Mouse (Mus musculus): ENCODE results near the gene Ppm1l. TPM values are rescaled to one million over a fixed set of nuclear protein-coding genes. Genes with fewer than 3 reads are reported as not detected.

The Ppm1l gene
- polyA plus RNA-seq, 1 experiment = 1.4 TPM

DNA sequence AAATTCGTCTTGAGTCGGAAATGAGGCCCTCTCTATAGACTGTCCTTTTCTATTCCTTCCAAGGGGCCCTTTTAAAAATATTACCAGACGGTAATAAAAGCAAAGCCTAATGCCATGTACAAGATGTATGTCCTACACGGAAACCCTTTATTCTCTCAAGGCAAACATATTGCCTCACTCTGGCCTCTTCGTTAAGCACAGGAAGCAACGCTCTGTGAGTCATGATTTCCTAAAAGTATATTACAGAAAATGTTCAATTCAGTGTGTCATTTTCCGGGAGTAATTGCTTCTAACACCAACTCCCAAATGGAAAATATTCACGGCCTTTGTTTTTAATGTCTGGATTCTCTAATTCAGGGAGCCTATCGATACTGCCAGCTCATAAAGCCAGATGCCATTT lies 202.5 kb downstream of the Ppm1l start:
- H3K36me3 ChIP-seq (ENCODE audit: control insufficient read depth, insufficient read depth, low read length) = no peaks in the 10 kb centered on the region
- TF ChIP-seq CTCF (IDR thresholded peaks at IDR 0.05; ENCODE audit: extremely low read depth, insufficient read depth, insufficient read length, insufficient replicate concordance) = no peak
- no peak for TF ChIP-seq POLR2A (IDR thresholded peaks at IDR 0.05; ENCODE audit: low read depth, low read length)
- 77% methylated on average over 9 of the region's 9 CpGs for WGBS
- no peaks in the 10 kb centered on the region for H3K4me1 ChIP-seq (ENCODE audit: control insufficient read depth, insufficient read depth, insufficient read length)
- no peak for DNase-seq (ENCODE audit: low read depth in 1 of 2, low spot score in 2 of 2)
- H3K27ac ChIP-seq (ENCODE audit: insufficient read depth, low read length) = no peak overlapping the region
- no peaks in the 10 kb centered on the region for H3K27me3 ChIP-seq (ENCODE audit: control insufficient read depth, insufficient read depth, low read length)
- H3K4me3 ChIP-seq (ENCODE audit: extremely low read depth, insufficient read depth, insufficient read length) = no peak overlapping the region

DNA sequence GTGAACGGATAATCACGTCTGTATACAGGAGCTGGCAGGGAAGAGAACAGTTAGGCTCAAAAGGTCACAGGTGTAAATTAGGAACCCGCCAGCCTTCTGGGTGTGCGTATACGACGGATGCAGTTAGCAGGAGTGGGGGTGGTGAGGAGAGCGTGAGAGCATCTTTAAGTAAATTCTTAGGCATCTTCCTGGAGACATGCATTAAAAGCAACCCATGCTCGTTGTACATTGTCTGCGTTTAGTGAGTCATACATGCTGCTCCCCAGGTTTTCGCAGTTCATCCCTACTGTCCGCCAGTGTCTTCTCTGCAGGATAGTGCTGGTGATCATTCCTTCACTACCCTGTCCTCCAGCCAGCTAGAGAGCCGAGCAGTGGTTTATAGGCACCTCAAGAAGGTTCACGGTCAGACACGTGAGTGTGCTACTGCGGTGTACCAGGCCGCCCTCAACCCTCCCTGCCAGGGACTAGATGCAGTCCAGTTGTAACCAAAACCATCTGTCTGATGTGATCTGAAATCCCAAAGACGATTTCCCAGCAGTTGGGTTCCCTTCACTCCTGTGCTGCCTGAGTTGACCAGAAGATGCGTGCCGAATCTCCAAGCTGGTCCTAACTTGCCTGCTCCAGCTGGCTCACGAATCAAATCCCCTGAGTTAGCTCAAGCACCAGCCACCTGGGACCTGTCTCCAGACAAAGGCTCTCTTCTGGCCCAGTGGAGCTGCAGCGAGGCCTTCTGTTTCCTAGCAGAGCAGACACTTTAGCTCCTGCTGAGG lies 203.3 kb downstream of the Ppm1l start:
- 95% methylated on average over 21 of the region's 21 CpGs for WGBS
- Histone ChIP-seq H3K4me3 (ENCODE audit: extremely low read depth, insufficient read depth, insufficient read length) (no peak overlapping the region), H3K27me3 (ENCODE audit: control insufficient read depth, insufficient read depth, low read length) (no peaks in the 10 kb centered on the region), H3K4me1 (ENCODE audit: control insufficient read depth, insufficient read depth, insufficient read length) (no peaks in the 10 kb centered on the region), H3K27ac (ENCODE audit: insufficient read depth, low read length) (no peak overlapping the region), H3K36me3 (ENCODE audit: control insufficient read depth, insufficient read depth, low read length) (no peaks in the 10 kb centered on the region)
- no peak for DNase-seq (ENCODE audit: low read depth in 1 of 2, low spot score in 2 of 2)
- TF ChIP-seq CTCF (IDR thresholded peaks at IDR 0.05; ENCODE audit: extremely low read depth, insufficient read depth, insufficient read length, insufficient replicate concordance) = no peak
- no peak for TF ChIP-seq POLR2A (IDR thresholded peaks at IDR 0.05; ENCODE audit: low read depth, low read length)

GRCm38 (mm10) chr3:69522270-69522669 lies 205.6 kb downstream of the Ppm1l start:
- WGBS = 97% methylated on average over 3 of the region's 3 CpGs
- Histone ChIP-seq H3K27me3 (ENCODE audit: control insufficient read depth, insufficient read depth, low read length) (no peaks in the 10 kb centered on the region), H3K27ac (ENCODE audit: insufficient read depth, low read length) (no peak overlapping the region), H3K36me3 (ENCODE audit: control insufficient read depth, insufficient read depth, low read length) (no peaks in the 10 kb centered on the region), H3K4me1 (ENCODE audit: control insufficient read depth, insufficient read depth, insufficient read length) (no peaks in the 10 kb centered on the region), H3K4me3 (ENCODE audit: extremely low read depth, insufficient read depth, insufficient read length) (no peak overlapping the region)
- no peak for TF ChIP-seq POLR2A (IDR thresholded peaks at IDR 0.05; ENCODE audit: low read depth, low read length)
- no peak for TF ChIP-seq CTCF (IDR thresholded peaks at IDR 0.05; ENCODE audit: extremely low read depth, insufficient read depth, insufficient read length, insufficient replicate concordance)
- DNase-seq (ENCODE audit: low read depth in 1 of 2, low spot score in 2 of 2) = no peak

DNA sequence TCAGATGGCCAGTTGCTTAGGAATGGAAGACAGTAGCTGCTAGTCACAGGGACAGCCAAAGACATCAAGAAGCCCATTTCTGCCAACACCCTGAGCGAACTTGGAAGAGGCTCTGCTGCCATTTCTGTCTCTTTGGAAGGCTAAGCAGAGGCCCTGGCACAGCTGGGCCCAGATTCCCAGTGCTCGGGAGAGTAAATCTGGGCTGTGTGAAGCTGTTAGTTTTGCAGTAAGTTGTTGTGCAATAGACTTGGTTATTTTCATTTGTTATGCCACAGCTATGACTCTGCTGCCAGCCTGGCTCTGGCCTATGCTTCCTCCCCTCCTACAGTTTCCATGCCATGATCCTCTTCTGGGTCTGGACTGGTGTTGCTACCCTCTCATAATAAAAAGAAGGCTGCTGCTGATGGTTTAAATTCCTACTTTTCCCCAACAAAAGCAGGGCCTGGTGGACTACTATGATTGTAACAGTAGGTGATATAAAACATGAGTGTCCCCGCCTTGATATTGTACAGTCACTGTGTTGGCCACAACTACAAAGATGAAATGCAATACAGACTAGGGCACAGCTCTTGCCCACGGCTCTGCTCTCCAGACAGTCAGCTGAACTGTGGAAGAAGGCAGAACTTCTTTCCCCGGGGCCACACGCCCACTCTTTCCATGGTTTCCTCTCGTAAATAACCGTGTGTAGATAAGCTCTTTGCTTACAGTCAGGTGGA lies 207.9 kb downstream of the Ppm1l start:
- TF ChIP-seq POLR2A (IDR thresholded peaks at IDR 0.05; ENCODE audit: low read depth, low read length) (no peak), CTCF (IDR thresholded peaks at IDR 0.05; ENCODE audit: extremely low read depth, insufficient read depth, insufficient read length, insufficient replicate concordance) (no peak)
- no peaks in the 10 kb centered on the region for H3K27me3 ChIP-seq (ENCODE audit: control insufficient read depth, insufficient read depth, low read length)
- no peak overlapping the region for H3K27ac ChIP-seq (ENCODE audit: insufficient read depth, low read length)
- H3K36me3 ChIP-seq (ENCODE audit: control insufficient read depth, insufficient read depth, low read length) = no peaks in the 10 kb centered on the region
- 53% methylated on average over 8 of the region's 8 CpGs for WGBS
- H3K4me3 ChIP-seq (ENCODE audit: extremely low read depth, insufficient read depth, insufficient read length) = no peak overlapping the region
- H3K4me1 ChIP-seq (ENCODE audit: control insufficient read depth, insufficient read depth, insufficient read length) = no peaks in the 10 kb centered on the region
- DNase-seq (ENCODE audit: low read depth in 1 of 2, low spot score in 2 of 2) = no peak

- 43% methylated on average over 8 of the region's 8 CpGs for WGBS
- Histone ChIP-seq H3K27ac (ENCODE audit: insufficient read depth, low read length) (no peak overlapping the region), H3K27me3 (ENCODE audit: control insufficient read depth, insufficient read depth, low read length) (no peaks in the 10 kb centered on the region), H3K4me3 (ENCODE audit: extremely low read depth, insufficient read depth, insufficient read length) (no peak overlapping the region), H3K4me1 (ENCODE audit: control insufficient read depth, insufficient read depth, insufficient read length) (no peaks in the 10 kb centered on the region), H3K36me3 (ENCODE audit: control insufficient read depth, insufficient read depth, low read length) (no peaks in the 10 kb centered on the region)
- DNase-seq (ENCODE audit: low read depth in 1 of 2, low spot score in 2 of 2) = no peak
- no peak for TF ChIP-seq CTCF (IDR thresholded peaks at IDR 0.05; ENCODE audit: extremely low read depth, insufficient read depth, insufficient read length, insufficient replicate concordance)
- TF ChIP-seq POLR2A (IDR thresholded peaks at IDR 0.05; ENCODE audit: low read depth, low read length) = no peak
Measured at GRCm38 (mm10) chr3:69525072-69525529, 208.4 kb downstream of the Ppm1l start.

- Histone ChIP-seq H3K4me1 (ENCODE audit: control insufficient read depth, insufficient read depth, insufficient read length) (no peaks in the 10 kb centered on the region), H3K36me3 (ENCODE audit: control insufficient read depth, insufficient read depth, low read length) (no peaks in the 10 kb centered on the region), H3K4me3 (ENCODE audit: extremely low read depth, insufficient read depth, insufficient read length) (no peak overlapping the region), H3K27me3 (ENCODE audit: control insufficient read depth, insufficient read depth, low read length) (no peaks in the 10 kb centered on the region), H3K27ac (ENCODE audit: insufficient read depth, low read length) (no peak overlapping the region)
- WGBS = 88% methylated on average over 1 of the region's 1 CpGs
- no peak for DNase-seq (ENCODE audit: low read depth in 1 of 2, low spot score in 2 of 2)
- no peak for TF ChIP-seq CTCF (IDR thresholded peaks at IDR 0.05; ENCODE audit: extremely low read depth, insufficient read depth, insufficient read length, insufficient replicate concordance)
- no peak for TF ChIP-seq POLR2A (IDR thresholded peaks at IDR 0.05; ENCODE audit: low read depth, low read length)
Measured at GRCm38 (mm10) chr3:69527384-69527783, 210.7 kb downstream of the Ppm1l start.

DNA sequence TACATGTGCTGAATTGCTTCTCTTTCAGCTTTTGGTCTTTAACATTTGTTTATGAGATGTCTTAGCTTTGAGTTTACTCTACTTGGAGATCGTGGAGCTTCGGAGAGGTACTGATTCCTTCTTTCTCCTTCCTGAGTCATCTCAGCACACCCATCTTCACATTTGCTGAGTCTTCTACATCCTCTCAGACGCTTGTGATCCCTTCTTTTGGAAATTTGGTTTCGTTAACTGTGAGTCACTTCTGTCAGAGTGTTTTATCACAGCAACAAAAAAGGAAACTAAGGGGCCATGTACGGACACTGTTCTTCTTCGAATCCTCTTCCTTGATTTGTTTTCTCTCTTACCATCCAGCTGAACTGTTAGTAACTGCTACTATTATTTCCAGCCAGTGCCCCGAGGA lies 212.9 kb downstream of the Ppm1l start:
- Histone ChIP-seq H3K4me1 (ENCODE audit: control insufficient read depth, insufficient read depth, insufficient read length) (no peaks in the 10 kb centered on the region), H3K36me3 (ENCODE audit: control insufficient read depth, insufficient read depth, low read length) (no peaks in the 10 kb centered on the region), H3K4me3 (ENCODE audit: extremely low read depth, insufficient read depth, insufficient read length) (no peak overlapping the region), H3K27ac (ENCODE audit: insufficient read depth, low read length) (no peak overlapping the region), H3K27me3 (ENCODE audit: control insufficient read depth, insufficient read depth, low read length) (no peaks in the 10 kb centered on the region)
- TF ChIP-seq CTCF (IDR thresholded peaks at IDR 0.05; ENCODE audit: extremely low read depth, insufficient read depth, insufficient read length, insufficient replicate concordance) (no peak), POLR2A (IDR thresholded peaks at IDR 0.05; ENCODE audit: low read depth, low read length) (no peak)
- no peak for DNase-seq (ENCODE audit: low read depth in 1 of 2, low spot score in 2 of 2)
- WGBS = 85% methylated on average over 7 of the region's 7 CpGs

Data from spleen, adult 2 months (tissue).